Mouse (Mus musculus) urinary bladder, postnatal 4 days (tissue): ENCODE measurements around the gene Ethe1.
A peak's percentile ranks its signal among the peaks of the same experiment; 100 is the strongest.

Experiments used
- DNase-seq, 2 experiments: peaks; one replicate each; pipeline ENCODE4 v3.0.0; 2021 to 2022; ENCODE audit warnings: low spot score in 2 of 2

The Ethe1 gene

GRCm38 (mm10) chr7:24587330-24588105 lies at the start of gene Ethe1, which contains the start of gene Zfp575:
Gene Ethe1 (plus strand): TSS chr7:24587543.
Gene Zfp575 (minus strand): TSS chr7:24587641.
- DNase-seq = peak; percentile 79 to 84

- DNase-seq = no peak
These were observed 49.8 kb upstream of the Ethe1 start for GRCm38 (mm10) chr7:24537591-24537990.

GRCm38 (mm10) chr7:24538154-24538553 lies 49.2 kb upstream of the Ethe1 start:
- DNase-seq = no peak

- DNase-seq = no peak
These were observed 48.6 kb upstream of the Ethe1 start for GRCm38 (mm10) chr7:24538701-24539100.

- DNase-seq = peak in 1 of 2 experiments; percentile 49
These were observed 47.7 kb upstream of the Ethe1 start for GRCm38 (mm10) chr7:24539686-24540085.

- no peak for DNase-seq
These were observed 42.8 kb upstream of the Ethe1 start for GRCm38 (mm10) chr7:24544506-24544905.

- DNase-seq = peak in 1 of 2 experiments; percentile 53
These were observed 41.2 kb upstream of the Ethe1 start, which contains the start of the genes Pinlyp and Xrcc1 for GRCm38 (mm10) chr7:24546068-24546614. Gene Pinlyp (minus strand): TSS chr7:24546118. Gene Xrcc1 (plus strand): TSS chr7:24546289.

- DNase-seq = peak; percentile 99
These were observed 40.5 kb upstream of the Ethe1 start for GRCm38 (mm10) chr7:24546634-24547389.

- DNase-seq = no peak
These were observed 39.8 kb upstream of the Ethe1 start for GRCm38 (mm10) chr7:24547534-24548036.

GRCm38 (mm10) chr7:24551985-24552759 lies 35.2 kb upstream of the Ethe1 start:
- DNase-seq = no peak

GRCm38 (mm10) chr7:24555786-24556185 lies 31.6 kb upstream of the Ethe1 start:
- DNase-seq = no peak

GRCm38 (mm10) chr7:24561450-24561849 lies 25.9 kb upstream of the Ethe1 start:
- DNase-seq = peak in 1 of 2 experiments; percentile 52

- DNase-seq = peak in 1 of 2 experiments; percentile 55
These were observed 24.0 kb upstream of the Ethe1 start for GRCm38 (mm10) chr7:24563191-24563836.

GRCm38 (mm10) chr7:24563837-24564206 lies 23.5 kb upstream of the Ethe1 start:
- peak in 1 of 2 experiments; percentile 49 for DNase-seq

GRCm38 (mm10) chr7:24564607-24565265 lies 22.6 kb upstream of the Ethe1 start:
- DNase-seq = peak in 1 of 2 experiments; percentile 77

GRCm38 (mm10) chr7:24565627-24566026 lies 21.7 kb upstream of the Ethe1 start:
- peak in 1 of 2 experiments; percentile 55 for DNase-seq

GRCm38 (mm10) chr7:24566206-24566605 lies 21.1 kb upstream of the Ethe1 start:
- peak in 1 of 2 experiments; percentile 57 for DNase-seq

- DNase-seq = no peak
These were observed 18.8 kb upstream of the Ethe1 start for GRCm38 (mm10) chr7:24568512-24568911.

GRCm38 (mm10) chr7:24571071-24571470 lies 16.3 kb upstream of the Ethe1 start:
- DNase-seq = no peak

- DNase-seq = no peak
These were observed 14.9 kb upstream of the Ethe1 start for GRCm38 (mm10) chr7:24572455-24572854.
